Mouse (Mus musculus) intestine, embryonic 14.5 days (tissue): ENCODE results near the gene Stau1. TPM values are rescaled to one million over a fixed set of nuclear protein-coding genes. Genes with fewer than 3 reads are reported as not detected.

Experiments used
- ATAC-seq: fragments of 200-750 bp; cut with Nextera tagmentation; replicated peaks from 2 replicates; pipeline ENCODE4 v1.8.0; 2017; ENCODE audit warnings: low read depth, moderate number of reproducible peaks, moderate TSS enrichment, moderate library complexity; ENCODE audit not compliant: low FRiP score, low TSS enrichment
- DNase-seq: peaks from one replicate; pipeline ENCODE4 v3.0.0-alpha.2; 2018; ENCODE audit warnings: low spot score
- H3K27ac ChIP-seq: fragments of 300-500 bp; sonication (generic); 2 replicates; pipeline ENCODE4 v1.5.1; 2014; ENCODE audit warnings: low read depth, mild to moderate bottlenecking, control low read depth
- H3K27me3 ChIP-seq: fragments of 300-500 bp; sonication (generic); replicated peaks from 2 replicates; pipeline ENCODE4 v1.6.1; 2014; ENCODE audit warnings: low read length, control low read depth; ENCODE audit not compliant: control insufficient read depth, insufficient read depth
- H3K36me3 ChIP-seq: fragments of 300-500 bp; sonication (generic); 2 replicates; pipeline ENCODE4 v1.6.1; 2014; ENCODE audit warnings: low read length, control low read depth; ENCODE audit not compliant: control insufficient read depth, insufficient read depth
- H3K4me1 ChIP-seq: fragments of 300-500 bp; sonication (generic); replicated peaks from 2 replicates; pipeline ENCODE4 v1.6.1; 2014; ENCODE audit warnings: low read length, control low read depth, mixed read lengths; ENCODE audit not compliant: control insufficient read depth, insufficient read depth
- H3K4me2 ChIP-seq: fragments of 300-500 bp; sonication (generic); 2 replicates; pipeline ENCODE4 v1.6.1; 2014; ENCODE audit warnings: low read length
- H3K4me3 ChIP-seq: fragments of 300-500 bp; sonication (generic); 2 replicates; pipeline ENCODE4 v1.5.1; 2014; ENCODE audit warnings: low read depth, low read length, control low read depth, mixed read lengths
- H3K9ac ChIP-seq: fragments of 300-500 bp; sonication (generic); 2 replicates; pipeline ENCODE4 v1.6.1; 2014; ENCODE audit warnings: mild to moderate bottlenecking, low read length
- H3K9me3 ChIP-seq: fragments of 300-500 bp; sonication (generic); 2 replicates; pipeline ENCODE4 v1.6.1; 2016; ENCODE audit warnings: low read length, control low read depth; ENCODE audit not compliant: control insufficient read depth
- WGBS: fragments of 180-500 bp; shearing (Covaris S2); extraction: QIAGEN DNeasy Blood & Tissue Kit; methylation state at CpG from one replicate; pipeline ENCODE4 v1.1.7; 2014; 5-methylcytosine and 5-hydroxymethylcytosine counted together
- polyA plus RNA-seq: library from polyadenylated mRNA; unstranded; fragments of >200 nt; fragmentation: Nextera tagmentation; extraction: Ambion mirVana; gene quantifications from 2 replicates; pipeline ENCODE4 v1.2.1, GENCODE M21; 2014

Stau1 gene
- polyA plus RNA-seq, 1 experiment from 2014 or later, result 68.8 TPM

GRCm38 (mm10) chr2:166899161-166899560 is 96.9 kb downstream of the Stau1 start:
- H3K27me3 ChIP-seq, result no peaks in the 10 kb centered on the region
- WGBS, result 83% methylated on average over 2 of the region's 2 CpGs
- no peaks in the 10 kb centered on the region for H3K4me1 ChIP-seq

More at GRCm38 (mm10) chr2:166899161-166899560, 96.9 kb downstream of the Stau1 start:
- Histone ChIP-seq H3K27ac (no peak overlapping the region), H3K9me3 (no peaks in the 10 kb centered on the region), H3K4me3 (no peak overlapping the region), H3K4me2 (no peak overlapping the region), H3K36me3 (0 out of 2 replicates have a peak, but pooled peaks cover 9% of the 10 kb centered on the region), H3K9ac (no peak overlapping the region)
- ATAC-seq, result no peak
- DNase-seq, result no peak

Other genes with a start within 250 kb of the Stau1 start
- 6.5 and 8.9 TPM in 2 replicates for gene Trp53rkb, start 203.8 kb downstream of the Stau1 start, polyA plus RNA-seq
- gene Arfgef2, start 190.7 kb downstream of the Stau1 start, polyA plus RNA-seq, result 8.1 and 9.3 TPM in 2 replicates
- gene Cse1l, start 90.3 kb downstream of the Stau1 start, polyA plus RNA-seq, result 131 and 145 TPM in 2 replicates
- gene Ddx27, start 18.9 kb upstream of the Stau1 start, polyA plus RNA-seq, result 47.0 and 50.9 TPM in 2 replicates
- gene Znfx1, start 66.7 kb upstream of the Stau1 start, polyA plus RNA-seq, result 7.1 and 7.2 TPM in 2 replicates
- 1.8 and 1.9 TPM in 2 replicates for gene Kcnb1, start 193.9 kb upstream of the Stau1 start, polyA plus RNA-seq
- 15.1 and 17.3 TPM in 2 replicates for gene Ptgis, start 244.3 kb upstream of the Stau1 start, polyA plus RNA-seq